ENCODE assay signal across 7 mouse cellular contexts in the genomic region with DNA sequence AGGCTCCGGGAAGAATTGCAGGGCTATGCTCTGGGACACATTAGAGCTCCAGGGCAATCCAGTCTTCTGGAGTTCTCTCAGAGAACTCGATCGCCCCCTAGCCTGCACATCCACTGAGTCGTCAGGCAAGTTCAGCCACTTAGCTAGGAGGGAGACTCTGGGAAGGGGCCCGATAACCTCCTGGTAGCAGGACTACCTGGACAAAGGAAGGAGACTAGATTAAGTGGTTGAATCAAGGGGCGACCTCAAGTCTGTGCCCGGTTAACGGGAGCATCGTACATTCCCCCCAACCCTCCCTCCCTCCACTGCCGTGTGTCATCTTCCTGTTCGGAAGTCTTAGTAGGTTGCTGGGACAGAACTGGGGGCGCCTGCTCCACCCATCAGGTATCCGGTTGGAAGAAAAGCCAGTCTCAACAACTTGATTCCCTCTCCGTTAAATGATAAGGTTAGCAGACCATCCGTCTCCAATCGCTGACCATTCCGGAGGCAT.
DNase-seq lines count a peak whose midpoint lies in the region; ATAC-seq and TF ChIP-seq lines count a peak whose summit lies in the region.

No protein-coding gene starts in this region.

- no peak for ATAC-seq in limb, embryonic 12.5 days (ENCODE audit: insufficient number of reproducible peaks, insufficient read depth, low FRiP score, low TSS enrichment, low read depth)
- ATAC-seq in midbrain, embryonic 16.5 days: no peak
- ATAC-seq in stomach, embryonic 14.5 days (ENCODE audit: insufficient number of reproducible peaks, insufficient read depth, low FRiP score, low read depth): no peak

- no peak overlapping the region for H3K27ac ChIP-seq in embryonic facial prominence, embryonic 10.5 days (replicated peaks)
- peak overlapping the region; percentile 100 for H3K27ac ChIP-seq in heart, adult 2 months
- H3K27ac ChIP-seq in limb, embryonic 12.5 days: no peak overlapping the region
- no peak overlapping the region for H3K27ac ChIP-seq in midbrain, embryonic 16.5 days (ENCODE audit: low read length)
- H3K27ac ChIP-seq in stomach, embryonic 14.5 days (ENCODE audit: low read length): no peak overlapping the region; the same call in 1 of the 2 replicates

- intact Hi-C loops in heart, adult 2 months (cut with DNase I): loop anchor here (1.0 to 5.0 kb wide), 5 partner anchors 39 to 444 kb away; no protein-coding TSS in a partner anchor

- peak; percentile 54 for TF ChIP-seq POLR2A in heart, adult 2 months (IDR thresholded peaks at IDR 0.05; ENCODE audit: insufficient read depth, low read depth, low read length)

- peak; percentile 89; the same call in 1 of the 2 replicates for TF ChIP-seq EP300 in heart, adult 2 months (IDR thresholded peaks at IDR 0.05; ENCODE audit: insufficient read depth, low read depth, low read length)

- H3K36me3 ChIP-seq in embryonic facial prominence, embryonic 10.5 days (replicated peaks): peaks cover 3% of the 10 kb centered on the region; the same call in 1 of the 2 replicates
- H3K36me3 ChIP-seq in heart, adult 2 months (ENCODE audit: control insufficient read depth, insufficient read depth, low read length): peaks cover 8% of the 10 kb centered on the region
- H3K36me3 ChIP-seq in limb, embryonic 12.5 days: peaks cover under 1% of the 10 kb centered on the region
- no peaks in the 10 kb centered on the region for H3K36me3 ChIP-seq in midbrain, embryonic 16.5 days (ENCODE audit: control insufficient read depth, insufficient read depth, low read length)
- H3K36me3 ChIP-seq in stomach, embryonic 14.5 days (ENCODE audit: control insufficient read depth, insufficient read depth, low read length): no peaks in the 10 kb centered on the region

- H3K4me3 ChIP-seq in embryonic facial prominence, embryonic 10.5 days: peak overlapping the region; percentile 71
- peak overlapping the region; percentile 91 for H3K4me3 ChIP-seq in heart, adult 2 months
- peak overlapping the region; percentile 23 for H3K4me3 ChIP-seq in limb, embryonic 12.5 days (replicated peaks)
- peak overlapping the region; percentile 14; the same call in 1 of the 2 replicates for H3K4me3 ChIP-seq in midbrain, embryonic 16.5 days (ENCODE audit: low read depth, low read length)
- H3K4me3 ChIP-seq in stomach, embryonic 14.5 days (ENCODE audit: low read depth, low read length): peak overlapping the region; percentile 5; the same call in 1 of the 2 replicates

- WGBS in embryonic facial prominence, embryonic 10.5 days: 11% methylated on average over 17 of the region's 17 CpGs
- WGBS in heart, adult 2 months: 6% methylated on average over 17 of the region's 17 CpGs
- WGBS in limb, embryonic 12.5 days: 24% methylated on average over 17 of the region's 17 CpGs
- WGBS in midbrain, embryonic 16.5 days: 12% methylated on average over 17 of the region's 17 CpGs
- 23% methylated on average over 17 of the region's 17 CpGs for WGBS in stomach, embryonic 14.5 days

- H3K4me1 ChIP-seq in embryonic facial prominence, embryonic 10.5 days: peaks cover 34% of the 10 kb centered on the region
- peaks cover 3% of the 10 kb centered on the region; the same call in 1 of the 2 replicates for H3K4me1 ChIP-seq in heart, adult 2 months (ENCODE audit: control insufficient read depth, insufficient read depth, low read length)
- H3K4me1 ChIP-seq in limb, embryonic 12.5 days (replicated peaks): peaks cover 20% of the 10 kb centered on the region
- H3K4me1 ChIP-seq in midbrain, embryonic 16.5 days (ENCODE audit: control insufficient read depth, insufficient read depth, low read length): peaks cover 7% of the 10 kb centered on the region
- H3K4me1 ChIP-seq in stomach, embryonic 14.5 days (ENCODE audit: control insufficient read depth, insufficient read depth, low read length): peaks cover 4% of the 10 kb centered on the region; the same call in 1 of the 2 replicates

- H3K9ac ChIP-seq in heart, adult 2 months (ENCODE audit: low read depth, low read length): peak overlapping the region; percentile 61
- H3K9ac ChIP-seq in limb, embryonic 12.5 days (replicated peaks): no peak overlapping the region
- no peak overlapping the region for H3K9ac ChIP-seq in midbrain, embryonic 16.5 days (ENCODE audit: low read depth, low read length)
- no peak overlapping the region for H3K9ac ChIP-seq in stomach, embryonic 14.5 days (replicated peaks; ENCODE audit: low read depth, low read length)

- H3K27me3 ChIP-seq in embryonic facial prominence, embryonic 10.5 days (replicated peaks; ENCODE audit: low read depth, poor library complexity, severe bottlenecking): peaks cover 18% of the 10 kb centered on the region
- H3K27me3 ChIP-seq in heart, adult 2 months (ENCODE audit: control insufficient read depth, insufficient read depth, low read length): no peaks in the 10 kb centered on the region
- H3K27me3 ChIP-seq in limb, embryonic 12.5 days: peaks cover 17% of the 10 kb centered on the region
- no peaks in the 10 kb centered on the region for H3K27me3 ChIP-seq in midbrain, embryonic 16.5 days (ENCODE audit: control insufficient read depth, insufficient read depth, low read depth, low read length)
- peaks cover 3% of the 10 kb centered on the region; the same call in 1 of the 2 replicates for H3K27me3 ChIP-seq in stomach, embryonic 14.5 days (ENCODE audit: control insufficient read depth, insufficient read depth, low read length)

- peak; percentile 89 for DNase-seq in adrenal gland, postnatal 10 days
- peak; percentile 84 for DNase-seq in embryonic facial prominence, embryonic 10.5 days (ENCODE audit: low spot score)
- peak; percentile 89 for DNase-seq in heart, adult 2 months
- peak; percentile 85 to 95 for DNase-seq in kidney, adult 8-10 months

- no peaks in the 10 kb centered on the region for H3K9me3 ChIP-seq in embryonic facial prominence, embryonic 10.5 days
- no peaks in the 10 kb centered on the region for H3K9me3 ChIP-seq in limb, embryonic 12.5 days
- no peaks in the 10 kb centered on the region for H3K9me3 ChIP-seq in midbrain, embryonic 16.5 days (replicated peaks; ENCODE audit: control insufficient read depth, low read length, poor library complexity, severe bottlenecking)
- no peaks in the 10 kb centered on the region for H3K9me3 ChIP-seq in stomach, embryonic 14.5 days (ENCODE audit: control insufficient read depth, low read depth, low read length)

- H3K4me2 ChIP-seq in limb, embryonic 12.5 days: peak overlapping the region; percentile 82
- peak overlapping the region; percentile 33 for H3K4me2 ChIP-seq in midbrain, embryonic 16.5 days (ENCODE audit: low read length)
- H3K4me2 ChIP-seq in stomach, embryonic 14.5 days (replicated peaks; ENCODE audit: low read depth, low read length): peak overlapping the region; percentile 32; the same call in 1 of the 2 replicates

- peak; percentile 94 for TF ChIP-seq CTCF in heart, adult 2 months (IDR thresholded peaks at IDR 0.05)

- no peaks in the 10 kb centered on the region for H3K79me2 ChIP-seq in heart, adult 2 months (replicated peaks; ENCODE audit: control insufficient read depth, insufficient read depth, low read length)

Comparison
In these comparisons a context has a peak if more than half of its experiments do, and no peak if none do; other contexts are left out.
1. H3K4me3 ChIP-seq: peak in every context shown above with its lines; median percentile 91 in heart, adult 2 months; 71 in embryonic facial prominence, embryonic 10.5 days; 23 in limb, embryonic 12.5 days; 14 in midbrain, embryonic 16.5 days; 5 in stomach, embryonic 14.5 days.
2. H3K4me2 ChIP-seq: peak in every context shown above with its lines; median percentile 82 in limb, embryonic 12.5 days; 33 in midbrain, embryonic 16.5 days; 32 in stomach, embryonic 14.5 days.